Mouse (Mus musculus): Measurements from ENCODE around the gene Magohb. TPM values are rescaled to one million over a fixed set of nuclear protein-coding genes. Genes with fewer than 3 reads are reported as not detected.

Magohb gene
- polyA plus RNA-seq, 1 experiment from 2014 or later, result 22.8 TPM

DNA sequence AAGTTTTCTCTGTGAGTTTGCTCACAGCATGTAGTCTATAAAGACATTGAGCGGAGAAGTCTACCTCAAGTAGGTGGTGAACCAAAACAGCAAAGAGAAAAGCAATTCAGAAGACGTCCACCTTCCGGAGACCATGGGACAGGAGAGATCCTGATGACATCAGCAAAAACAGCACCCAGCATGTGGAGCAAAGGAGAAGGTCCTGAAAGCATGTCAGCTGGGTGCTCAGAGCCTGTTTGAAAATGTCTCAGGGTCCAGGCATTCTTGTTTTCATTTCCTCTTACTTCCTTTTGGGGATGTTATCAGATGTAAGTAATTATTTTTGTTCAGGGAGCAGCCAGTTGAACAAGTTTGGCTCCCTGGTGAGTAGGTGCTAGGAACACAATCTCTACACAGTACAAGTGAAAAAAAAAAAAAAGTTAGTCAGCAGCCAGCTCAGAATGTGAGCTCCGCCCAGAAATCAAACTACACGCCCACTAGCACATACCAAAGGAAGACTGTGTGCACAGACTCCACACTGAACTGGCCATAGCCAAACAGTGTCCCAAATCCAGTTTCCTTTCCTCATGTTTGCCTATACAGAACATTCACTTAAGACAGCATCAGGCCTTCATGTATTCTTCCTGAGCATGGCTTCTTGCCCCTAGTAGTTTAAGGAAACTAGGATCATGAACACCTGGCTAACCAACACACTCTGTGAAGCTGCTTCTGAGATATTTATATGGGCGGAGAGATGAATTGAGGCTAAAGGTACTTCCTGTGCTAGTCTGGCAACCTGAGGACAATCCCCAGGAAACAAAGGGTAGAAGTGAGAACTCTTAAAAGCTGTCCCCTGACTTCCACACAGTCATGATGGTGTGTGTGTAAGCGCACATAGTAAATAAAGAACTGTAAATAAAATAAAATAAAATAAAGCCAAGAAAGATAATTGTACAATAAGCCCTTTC, 23.4 kb upstream of the Magohb start:
- no peaks in the 10 kb centered on the region for H3K9me3 ChIP-seq (ENCODE audit: low read length)
- no peaks in the 10 kb centered on the region for H3K36me3 ChIP-seq (replicated peaks; ENCODE audit: insufficient read depth, low read length)
- DNase-seq (no peak), ATAC-seq (0 out of 2 replicates have a peak, but pooled peaks have one; percentile 31)
- no peak overlapping the region for H3K4me2 ChIP-seq (ENCODE audit: low read depth, low read length)
- H3K27ac ChIP-seq (ENCODE audit: low read depth), result no peak overlapping the region
- 66% methylated on average over 7 of the region's 7 CpGs for WGBS (ENCODE audit: insufficient replicate concordance)
- H3K9ac ChIP-seq (replicated peaks), result no peak overlapping the region
- TF ChIP-seq EP300 (IDR thresholded peaks at IDR 0.05; ENCODE audit: low read depth) (no peak), CTCF (IDR thresholded peaks at IDR 0.05; ENCODE audit: low read depth) (no peak)
- H3K27me3 ChIP-seq (ENCODE audit: insufficient read depth, low read length), result no peaks in the 10 kb centered on the region
- H3K4me3 ChIP-seq (ENCODE audit: low read depth, low read length), result no peak overlapping the region
- H3K4me1 ChIP-seq (ENCODE audit: insufficient read depth), result peaks cover 5% of the 10 kb centered on the region; the same call in 1 of the 2 replicates

- Histone ChIP-seq H3K36me3 (replicated peaks; ENCODE audit: insufficient read depth, low read length) (no peaks in the 10 kb centered on the region), H3K27ac (ENCODE audit: low read depth) (no peak overlapping the region), H3K9me3 (ENCODE audit: low read length) (no peaks in the 10 kb centered on the region), H3K9ac (replicated peaks) (no peak overlapping the region), H3K4me2 (ENCODE audit: low read depth, low read length) (no peak overlapping the region), H3K4me1 (ENCODE audit: insufficient read depth) (no peaks in the 10 kb centered on the region), H3K27me3 (ENCODE audit: insufficient read depth, low read length) (no peaks in the 10 kb centered on the region), H3K4me3 (ENCODE audit: low read depth, low read length) (no peak overlapping the region)
- TF ChIP-seq CTCF (IDR thresholded peaks at IDR 0.05; ENCODE audit: low read depth) (no peak), EP300 (IDR thresholded peaks at IDR 0.05; ENCODE audit: low read depth) (no peak)
- no peak for DNase-seq
- 23% methylated on average over 3 of the region's 3 CpGs for WGBS (ENCODE audit: insufficient replicate concordance)
- ATAC-seq, result no peak
Measured at GRCm38 (mm10) chr6:131308031-131308430, 15.0 kb upstream of the Magohb start.

DNA sequence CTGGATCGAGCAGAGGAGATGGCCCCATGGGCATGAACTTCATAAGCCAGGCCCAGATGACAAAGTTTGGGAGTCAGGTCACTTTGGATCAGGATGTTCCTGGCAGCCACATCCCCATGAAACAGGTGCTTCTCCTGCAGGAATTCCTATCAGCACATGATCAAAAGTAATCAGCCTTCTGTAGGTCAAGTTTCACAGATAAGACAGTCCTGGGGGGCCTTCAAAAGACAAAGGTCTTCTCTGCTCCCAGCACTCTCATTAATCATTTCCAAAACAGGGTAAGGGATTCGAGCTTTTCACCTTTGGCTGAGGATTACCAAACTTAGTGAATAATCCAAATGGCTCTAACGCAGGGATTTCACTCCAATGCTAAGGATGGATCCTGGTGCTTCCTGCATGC, 11.7 kb upstream of the Magohb start:
- Histone ChIP-seq H3K4me2 (ENCODE audit: low read depth, low read length) (no peak overlapping the region), H3K27ac (ENCODE audit: low read depth) (no peak overlapping the region), H3K4me3 (ENCODE audit: low read depth, low read length) (no peak overlapping the region), H3K9me3 (ENCODE audit: low read length) (no peaks in the 10 kb centered on the region), H3K36me3 (replicated peaks; ENCODE audit: insufficient read depth, low read length) (no peaks in the 10 kb centered on the region), H3K9ac (replicated peaks) (no peak overlapping the region), H3K4me1 (ENCODE audit: insufficient read depth) (no peaks in the 10 kb centered on the region), H3K27me3 (ENCODE audit: insufficient read depth, low read length) (no peaks in the 10 kb centered on the region)
- DNase-seq (no peak), ATAC-seq (no peak)
- no peak for TF ChIP-seq CTCF (IDR thresholded peaks at IDR 0.05; ENCODE audit: low read depth)
- TF ChIP-seq EP300 (IDR thresholded peaks at IDR 0.05; ENCODE audit: low read depth), result no peak
- 42% methylated on average over 3 of the region's 3 CpGs for WGBS (ENCODE audit: insufficient replicate concordance)

DNA sequence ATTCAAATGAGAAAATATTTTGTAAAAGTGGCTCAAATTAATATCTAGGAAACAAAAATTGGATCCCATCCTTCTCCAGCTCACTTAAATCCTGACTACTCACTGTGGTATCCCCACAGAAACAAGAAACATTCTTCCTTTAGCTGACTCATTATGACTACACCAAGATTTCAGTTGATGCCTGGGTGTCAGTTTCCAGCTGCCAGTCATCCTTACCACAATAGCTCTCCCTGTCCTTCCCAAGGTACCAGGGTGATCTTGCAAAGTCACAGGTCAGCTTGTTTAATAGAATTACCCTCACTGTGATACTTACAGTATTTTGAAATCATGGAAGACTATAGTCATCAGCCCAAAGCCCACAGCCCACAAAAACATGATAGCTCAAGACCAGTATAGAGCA, 5.5 kb upstream of the Magohb start:
- Histone ChIP-seq H3K27me3 (ENCODE audit: insufficient read depth, low read length) (no peaks in the 10 kb centered on the region), H3K9me3 (ENCODE audit: low read length) (no peaks in the 10 kb centered on the region), H3K4me1 (ENCODE audit: insufficient read depth) (peaks cover 6% of the 10 kb centered on the region; the same call in 1 of the 2 replicates), H3K27ac (ENCODE audit: low read depth) (no peak overlapping the region), H3K9ac (replicated peaks) (no peak overlapping the region), H3K4me3 (ENCODE audit: low read depth, low read length) (no peak overlapping the region), H3K36me3 (replicated peaks; ENCODE audit: insufficient read depth, low read length) (no peaks in the 10 kb centered on the region), H3K4me2 (ENCODE audit: low read depth, low read length) (no peak overlapping the region)
- TF ChIP-seq EP300 (IDR thresholded peaks at IDR 0.05; ENCODE audit: low read depth) (no peak; the same call in 1 of the 2 replicates), CTCF (IDR thresholded peaks at IDR 0.05; ENCODE audit: low read depth) (no peak)
- ATAC-seq (no peak), DNase-seq (no peak)

GRCm38 (mm10) chr6:131294435-131295112, 1.5 kb upstream of the Magohb start:
- H3K4me2 ChIP-seq (ENCODE audit: low read depth, low read length), result peak overlapping the region; percentile 81
- no peak overlapping the region for H3K27ac ChIP-seq (ENCODE audit: low read depth)
- H3K4me1 ChIP-seq (ENCODE audit: insufficient read depth), result peaks cover 15% of the 10 kb centered on the region
- TF ChIP-seq EP300 (IDR thresholded peaks at IDR 0.05; ENCODE audit: low read depth) (no peak), CTCF (IDR thresholded peaks at IDR 0.05; ENCODE audit: low read depth) (no peak)
- H3K27me3 ChIP-seq (ENCODE audit: insufficient read depth, low read length), result no peaks in the 10 kb centered on the region
- no peak overlapping the region for H3K9ac ChIP-seq (replicated peaks)
- no peak for DNase-seq
- H3K9me3 ChIP-seq (ENCODE audit: low read length), result no peaks in the 10 kb centered on the region
- ATAC-seq, result peak; percentile 40
- H3K4me3 ChIP-seq (ENCODE audit: low read depth, low read length), result no peak overlapping the region
- H3K36me3 ChIP-seq (replicated peaks; ENCODE audit: insufficient read depth, low read length), result no peaks in the 10 kb centered on the region
- 63% methylated on average over 5 of the region's 5 CpGs for WGBS (ENCODE audit: insufficient replicate concordance)

- Histone ChIP-seq H3K27me3 (ENCODE audit: insufficient read depth, low read length) (no peaks in the 10 kb centered on the region), H3K4me2 (ENCODE audit: low read depth, low read length) (peak overlapping the region; percentile 81), H3K4me1 (ENCODE audit: insufficient read depth) (peaks cover 15% of the 10 kb centered on the region), H3K36me3 (replicated peaks; ENCODE audit: insufficient read depth, low read length) (no peaks in the 10 kb centered on the region), H3K9ac (replicated peaks) (no peak overlapping the region), H3K27ac (ENCODE audit: low read depth) (no peak overlapping the region), H3K4me3 (ENCODE audit: low read depth, low read length) (peak overlapping the region; percentile 79; the same call in 1 of the 2 replicates), H3K9me3 (ENCODE audit: low read length) (no peaks in the 10 kb centered on the region)
- DNase-seq (no peak), ATAC-seq (no peak)
- 56% methylated on average over 5 of the region's 5 CpGs for WGBS (ENCODE audit: insufficient replicate concordance)
- TF ChIP-seq CTCF (IDR thresholded peaks at IDR 0.05; ENCODE audit: low read depth) (no peak), EP300 (IDR thresholded peaks at IDR 0.05; ENCODE audit: low read depth) (no peak)
Measured at GRCm38 (mm10) chr6:131293916-131294315, 872 bp upstream of the Magohb start.
